Mouse (Mus musculus): ENCODE data around the gene Pde4d.

Pde4d gene

GRCm38 (mm10) chr13:109388626-109389220 lies 939.0 kb downstream of the Pde4d start:
- no peak for DNase-seq (ENCODE audit: low spot score in 2 of 2)

GRCm38 (mm10) chr13:109402396-109402795 lies 952.6 kb downstream of the Pde4d start:
- no peak for DNase-seq (ENCODE audit: low spot score in 2 of 2)

GRCm38 (mm10) chr13:109402936-109403335 lies 953.2 kb downstream of the Pde4d start:
- DNase-seq (ENCODE audit: low spot score in 2 of 2): no peak

GRCm38 (mm10) chr13:109406341-109406740 lies 956.6 kb downstream of the Pde4d start:
- DNase-seq (ENCODE audit: low spot score in 2 of 2): no peak

- DNase-seq (ENCODE audit: low spot score in 2 of 2): no peak
Measured at GRCm38 (mm10) chr13:109407371-109407770, 957.6 kb downstream of the Pde4d start.

GRCm38 (mm10) chr13:109420426-109420825 lies 970.7 kb downstream of the Pde4d start:
- DNase-seq (ENCODE audit: low spot score in 2 of 2): no peak

- no peak for DNase-seq (ENCODE audit: low spot score in 2 of 2)
Measured at GRCm38 (mm10) chr13:109424906-109425305, 975.2 kb downstream of the Pde4d start.

GRCm38 (mm10) chr13:109425548-109425947 lies 975.8 kb downstream of the Pde4d start:
- DNase-seq (ENCODE audit: low spot score in 2 of 2): no peak

- DNase-seq (ENCODE audit: low spot score in 2 of 2): no peak
Measured at GRCm38 (mm10) chr13:109426058-109426457, 976.3 kb downstream of the Pde4d start.

- no peak for DNase-seq (ENCODE audit: low spot score in 2 of 2)
Measured at GRCm38 (mm10) chr13:109427541-109427940, 977.8 kb downstream of the Pde4d start.

GRCm38 (mm10) chr13:109429544-109429943 lies 979.8 kb downstream of the Pde4d start:
- DNase-seq (ENCODE audit: low spot score in 2 of 2): no peak

GRCm38 (mm10) chr13:109437231-109437776 lies 987.6 kb downstream of the Pde4d start:
- no peak for DNase-seq (ENCODE audit: low spot score in 2 of 2)

- no peak for DNase-seq (ENCODE audit: low spot score in 2 of 2)
Measured at GRCm38 (mm10) chr13:109439436-109440161, 989.9 kb downstream of the Pde4d start.

GRCm38 (mm10) chr13:109440331-109440730 lies 990.6 kb downstream of the Pde4d start:
- peak; percentile 27 to 58 for DNase-seq (ENCODE audit: low spot score in 2 of 2)

- peak; percentile 82 to 87 for DNase-seq (ENCODE audit: low spot score in 2 of 2)
Measured at GRCm38 (mm10) chr13:109440881-109441280, 991.1 kb downstream of the Pde4d start.

GRCm38 (mm10) chr13:109441401-109441973 lies 991.7 kb downstream of the Pde4d start:
- DNase-seq (ENCODE audit: low spot score in 2 of 2): peak in 1 of 2 experiments; percentile 25

- no peak for DNase-seq (ENCODE audit: low spot score in 2 of 2)
Measured at GRCm38 (mm10) chr13:109446138-109446537, 996.4 kb downstream of the Pde4d start.

GRCm38 (mm10) chr13:109448121-109448520 lies 998.4 kb downstream of the Pde4d start:
- no peak for DNase-seq (ENCODE audit: low spot score in 2 of 2)

- no peak for DNase-seq (ENCODE audit: low spot score in 2 of 2)
Measured at GRCm38 (mm10) chr13:109474344-109474743, 1024.6 kb downstream of the Pde4d start.

- no peak for DNase-seq (ENCODE audit: low spot score in 2 of 2)
Measured at GRCm38 (mm10) chr13:109481446-109481845, 1031.7 kb downstream of the Pde4d start.

GRCm38 (mm10) chr13:109486166-109486565 lies 1036.4 kb downstream of the Pde4d start:
- DNase-seq (ENCODE audit: low spot score in 2 of 2): no peak

- peak; percentile 28 to 50 for DNase-seq (ENCODE audit: low spot score in 2 of 2)
Measured at GRCm38 (mm10) chr13:109487378-109487777, 1037.6 kb downstream of the Pde4d start.

GRCm38 (mm10) chr13:109490853-109491252 lies 1041.1 kb downstream of the Pde4d start:
- no peak for DNase-seq (ENCODE audit: low spot score in 2 of 2)

Data from frontal cortex, postnatal 10 days (tissue).